Mouse (Mus musculus): ENCODE data around the gene Slc25a41. TPM values are rescaled to one million over a fixed set of nuclear protein-coding genes. Genes with fewer than 3 reads are reported as not detected.

Slc25a41 gene
- total RNA-seq, 2 experiments from 2014 or later = not detected

DNA sequence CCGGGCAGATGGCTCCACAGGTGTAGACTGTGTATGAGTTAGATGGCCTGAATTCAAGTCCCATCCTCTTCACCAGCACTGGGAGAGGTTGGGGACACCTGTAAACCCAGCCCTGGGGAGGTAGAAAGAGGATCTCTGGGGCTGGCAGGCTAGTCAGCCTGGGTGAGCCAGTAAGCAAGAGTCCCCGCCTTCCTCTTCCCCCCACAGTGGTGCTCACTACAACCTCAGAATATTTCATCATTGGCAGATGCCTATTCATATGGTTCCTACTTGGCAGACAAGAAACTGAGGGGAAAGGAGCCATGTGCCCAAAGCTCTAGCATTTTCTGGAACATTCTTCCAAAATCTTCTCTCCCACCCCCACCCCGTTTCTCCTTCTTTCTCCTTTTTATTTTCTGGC is 7.4 kb upstream of the Slc25a41 start:
- no peak for DNase-seq
- intact Hi-C loops (cut with DNase I) = no loop called here

DNA sequence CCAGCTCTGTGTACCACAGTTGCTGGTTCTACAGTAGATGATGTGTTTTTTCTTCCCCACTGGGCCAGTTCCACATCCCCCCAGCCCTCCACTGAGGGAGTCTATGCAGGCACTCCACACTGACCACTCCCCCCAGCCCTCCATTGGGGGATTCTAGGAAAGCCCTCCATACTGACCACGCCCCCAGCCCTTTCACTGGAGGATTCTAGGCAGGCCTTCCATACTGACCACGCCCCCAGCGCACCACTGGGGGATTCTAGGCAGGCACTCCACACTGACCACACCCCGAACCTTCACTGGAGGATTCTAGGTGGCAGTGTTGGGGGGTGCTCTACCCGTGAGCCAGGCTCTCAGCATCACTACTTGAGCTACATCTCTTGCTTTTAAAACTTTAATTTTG is 6.0 kb upstream of the Slc25a41 start:
- intact Hi-C loops (cut with DNase I) = no loop called here
- peak; percentile 29 for DNase-seq

- intact Hi-C loops (cut with DNase I) = no loop called here
Measured at GRCm38 (mm10) chr17:57038978-57039377, 2.5 kb downstream of the Slc25a41 start.

DNA sequence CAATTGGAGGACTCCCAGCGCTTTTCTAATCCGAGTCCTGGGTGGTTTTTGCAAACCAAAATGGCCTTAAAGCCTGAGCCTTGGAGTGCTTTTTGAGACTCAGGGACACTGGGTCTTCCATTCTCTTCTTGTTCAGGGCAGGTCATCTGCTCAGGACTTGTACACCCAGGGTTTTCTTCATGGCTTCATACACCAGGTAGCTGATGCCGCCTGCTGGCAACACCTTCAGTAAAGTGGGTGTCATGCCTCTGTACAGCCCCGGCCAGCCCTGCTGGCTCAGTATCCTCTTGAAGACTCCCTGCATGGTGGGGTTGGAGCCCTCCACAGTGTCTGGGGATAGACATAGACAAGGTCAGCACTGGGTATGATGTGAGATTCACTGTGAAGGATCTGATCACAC is 8.6 kb downstream of the Slc25a41 start:
- intact Hi-C loops (cut with DNase I) = no loop called here
- no peak for DNase-seq

More at GRCm38 (mm10) chr17:57038978-57039377, 2.5 kb downstream of the Slc25a41 start:
- no peak for DNase-seq

- DNase-seq = peak; percentile 93
- intact Hi-C loops (cut with DNase I) = no loop called here
Measured at GRCm38 (mm10) chr17:57031661-57032420, 9.6 kb downstream of the Slc25a41 start.

GRCm38 (mm10) chr17:57030931-57031660 is 10.4 kb downstream of the Slc25a41 start, which contains the start of gene Khsrp:
Gene Khsrp, minus strand, starts transcription at chr17:57031522.
- intact Hi-C loops (cut with DNase I) = no loop called here
- DNase-seq = peak; percentile 99

DNA sequence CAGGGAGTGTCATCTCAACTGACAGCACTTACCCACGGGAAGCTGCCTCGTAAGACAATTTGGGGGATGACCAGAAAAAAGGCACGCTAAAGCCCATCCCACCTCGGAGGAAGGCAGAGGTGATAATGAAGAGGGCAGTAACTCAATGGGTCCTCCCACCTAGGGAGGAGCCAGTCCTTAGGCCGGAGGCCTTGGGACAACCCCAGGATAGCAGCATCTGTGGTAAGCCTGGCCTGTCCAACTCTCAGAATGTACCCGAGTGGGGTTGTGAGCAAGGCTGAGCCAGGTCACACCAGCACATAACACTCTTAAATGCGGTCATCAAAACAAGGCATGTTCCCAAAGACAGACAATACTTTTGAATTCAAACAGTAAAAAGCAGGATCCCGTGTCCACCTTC is 11.8 kb downstream of the Slc25a41 start:
- no peak for DNase-seq
- intact Hi-C loops (cut with DNase I) = no loop called here

DNA sequence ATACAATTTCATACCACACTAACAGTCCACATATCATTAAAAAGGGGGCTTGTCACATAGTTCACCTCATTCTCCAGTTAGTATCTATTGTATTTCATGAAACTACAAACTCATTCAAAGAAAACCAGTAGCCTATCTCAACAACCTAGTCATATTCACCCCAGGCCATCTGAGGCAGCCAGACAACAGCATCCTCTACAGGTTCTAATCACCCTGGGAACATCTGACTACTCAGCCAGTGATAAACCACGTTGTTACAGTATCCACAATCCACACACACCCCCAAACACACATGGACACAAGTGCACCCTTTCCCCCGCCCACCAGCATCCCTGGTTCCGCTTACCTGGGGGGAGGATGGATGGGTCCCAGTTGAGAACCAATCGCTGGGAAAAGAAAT is 14.0 kb downstream of the Slc25a41 start:
- intact Hi-C loops (cut with DNase I) = no loop called here
- DNase-seq = no peak

- no peak for DNase-seq
- intact Hi-C loops (cut with DNase I) = no loop called here
Measured at GRCm38 (mm10) chr17:57020960-57021359, 20.5 kb downstream of the Slc25a41 start.

GRCm38 (mm10) chr17:57019693-57020092 is 21.8 kb downstream of the Slc25a41 start:
- no peak for DNase-seq
- intact Hi-C loops (cut with DNase I) = no loop called here

DNA sequence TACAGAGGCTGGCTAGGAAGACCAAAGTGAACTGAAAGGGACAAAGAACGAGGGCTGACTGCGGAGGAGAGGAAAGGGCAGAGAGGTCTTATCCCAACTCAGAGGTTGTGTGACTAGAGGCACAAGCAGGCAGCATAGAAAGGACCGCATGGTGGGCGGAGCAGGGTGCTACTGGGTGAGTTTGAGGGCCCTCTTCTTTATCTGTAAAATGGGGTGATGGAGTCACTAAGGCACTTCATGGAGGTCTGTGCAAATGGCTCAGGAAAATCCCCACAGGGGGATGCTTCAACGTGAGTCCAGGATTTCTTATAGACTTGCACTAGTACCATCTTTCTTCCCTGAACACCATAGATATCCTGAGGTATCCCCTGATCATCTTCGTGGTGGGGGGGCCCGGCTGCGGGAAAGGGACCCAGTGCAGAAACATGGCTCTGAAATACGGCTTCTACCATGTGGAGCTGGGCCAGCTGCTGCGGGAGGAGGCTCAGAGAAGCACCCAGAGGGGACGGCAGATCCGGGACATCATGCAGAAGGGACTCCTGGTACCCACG is 29.1 kb downstream of the Slc25a41 start:
- no peak for DNase-seq
- intact Hi-C loops (cut with DNase I) = no loop called here

- intact Hi-C loops (cut with DNase I) = no loop called here
- peak; percentile 98 for DNase-seq
Measured at GRCm38 (mm10) chr17:57011236-57012141, 30.0 kb downstream of the Slc25a41 start, which contains the start of the genes Gtf2f1 and Gm17949. Gene Gtf2f1, minus strand, starts transcription at chr17:57011288. Gene Gm17949, plus strand, starts transcription at chr17:57011469.

DNA sequence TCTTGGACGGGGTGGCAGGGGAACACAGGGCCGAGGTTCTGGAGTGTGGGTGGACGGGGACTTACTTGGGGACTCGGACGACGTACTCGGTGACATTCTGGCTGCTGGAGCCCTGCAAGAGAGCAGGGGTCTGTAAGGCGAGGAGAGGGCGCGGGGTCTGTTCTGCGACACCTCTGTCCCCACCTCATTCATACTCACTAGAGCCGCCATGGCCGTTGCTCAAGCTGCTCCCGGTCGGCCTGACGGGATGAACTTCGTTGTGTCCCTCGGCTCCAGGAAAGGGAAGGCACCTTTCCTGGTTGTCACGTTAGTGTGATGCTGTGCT is 30.6 kb downstream of the Slc25a41 start:
- no peak for DNase-seq
- intact Hi-C loops (cut with DNase I) = no loop called here

DNA sequence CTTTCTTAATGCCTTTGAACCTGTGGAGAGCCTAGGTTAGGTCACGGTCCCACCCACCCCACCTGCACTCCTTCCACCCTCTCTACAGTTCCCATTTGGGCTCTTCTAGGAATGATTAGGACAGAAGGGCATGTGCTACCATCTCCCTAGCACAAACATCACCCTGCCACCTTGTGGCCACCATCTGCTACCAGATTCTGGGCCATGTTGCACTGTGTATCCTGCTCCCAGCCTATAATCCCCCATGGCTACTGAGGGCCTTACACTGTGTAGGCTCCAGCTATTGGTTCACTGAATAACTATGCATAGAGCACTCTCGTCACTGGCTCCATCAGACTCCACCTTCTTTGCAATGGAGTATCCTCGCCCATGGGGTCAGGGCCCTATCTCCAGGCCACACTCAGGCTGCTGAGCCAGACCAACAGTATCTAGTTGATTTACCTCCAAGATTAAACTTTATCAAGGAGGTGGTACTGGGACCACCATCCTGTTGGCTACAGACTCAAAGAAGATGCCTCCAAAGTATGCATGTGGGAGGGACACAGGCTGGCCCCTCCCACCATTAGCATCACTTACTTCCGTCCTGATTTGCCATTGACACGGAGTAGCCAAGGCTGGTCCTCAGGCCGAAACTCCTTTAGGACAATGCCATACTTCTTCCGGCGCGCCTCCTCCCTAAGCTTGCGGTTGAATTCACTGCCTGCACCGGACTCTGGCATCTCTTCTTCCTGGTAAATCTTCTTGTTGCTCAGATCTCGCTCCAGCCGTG is 34.1 kb downstream of the Slc25a41 start:
- intact Hi-C loops (cut with DNase I) = no loop called here
- no peak for DNase-seq

DNA sequence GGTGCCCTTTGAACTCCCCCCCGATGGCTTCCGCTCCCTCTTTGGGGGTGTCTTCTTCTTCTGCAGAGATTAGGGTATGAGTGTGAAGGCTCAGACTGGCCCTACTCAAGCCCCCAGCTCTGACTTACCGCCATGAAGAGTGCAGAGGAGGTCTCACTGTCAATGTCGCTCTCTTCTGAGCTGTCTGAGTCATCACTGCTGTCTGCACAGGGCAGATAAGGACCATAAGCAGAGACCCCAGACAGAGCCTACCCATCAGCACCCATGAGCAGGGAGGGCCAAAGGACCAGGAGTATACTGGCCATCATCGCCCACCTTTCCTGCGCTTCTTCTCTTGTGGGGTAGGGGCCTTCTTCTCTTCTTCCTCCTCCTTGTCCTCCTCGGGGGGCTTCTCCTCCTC is 37.5 kb downstream of the Slc25a41 start:
- DNase-seq = no peak
- intact Hi-C loops (cut with DNase I) = no loop called here

DNA sequence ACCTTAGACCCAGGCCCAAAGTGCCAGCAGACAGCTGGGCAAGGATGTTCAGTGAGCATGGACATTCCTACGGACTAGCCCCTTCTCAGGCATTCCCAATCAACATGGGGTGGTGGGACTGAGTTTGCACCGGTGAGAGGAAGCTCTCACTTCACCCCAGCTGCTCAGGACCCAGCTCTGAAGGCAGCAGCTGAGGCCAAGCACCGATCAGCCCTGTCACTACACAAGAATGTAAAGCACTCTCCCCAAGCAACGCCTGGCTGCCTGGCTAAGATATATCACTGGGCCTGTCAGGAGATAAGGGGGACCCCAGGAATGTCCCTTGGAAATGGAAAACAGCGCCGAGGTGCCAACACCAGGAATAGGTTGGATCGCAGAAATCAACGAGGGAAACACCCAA is 40.2 kb downstream of the Slc25a41 start:
- DNase-seq = no peak
- intact Hi-C loops (cut with DNase I) = no loop called here

- DNase-seq = no peak
- intact Hi-C loops (cut with DNase I) = no loop called here
Measured at GRCm38 (mm10) chr17:56999968-57000609, 41.4 kb downstream of the Slc25a41 start, which contains the start of gene Pspn. Gene Pspn, minus strand, starts transcription at chr17:57000018.

DNA sequence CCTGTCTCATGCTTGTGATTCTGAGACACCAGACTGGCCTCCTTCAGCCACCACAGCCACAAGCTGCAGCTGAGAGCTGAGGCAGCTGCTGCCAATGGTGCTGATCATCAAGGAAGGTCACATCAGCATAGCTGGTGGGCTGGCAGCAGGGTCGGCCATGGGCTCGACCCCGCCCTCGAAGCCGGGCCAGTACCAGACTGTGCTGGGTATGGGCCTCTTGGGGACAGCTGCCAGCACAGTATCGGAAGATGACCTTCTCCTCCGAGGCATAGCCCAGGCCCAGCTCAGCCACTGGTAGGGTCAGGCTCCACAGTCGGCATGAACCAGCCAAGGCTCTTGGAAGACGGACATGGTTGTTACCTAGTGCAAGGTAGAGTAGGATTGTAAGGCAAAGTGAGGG is 42.0 kb downstream of the Slc25a41 start:
- DNase-seq = no peak
- intact Hi-C loops (cut with DNase I) = no loop called here

DNA sequence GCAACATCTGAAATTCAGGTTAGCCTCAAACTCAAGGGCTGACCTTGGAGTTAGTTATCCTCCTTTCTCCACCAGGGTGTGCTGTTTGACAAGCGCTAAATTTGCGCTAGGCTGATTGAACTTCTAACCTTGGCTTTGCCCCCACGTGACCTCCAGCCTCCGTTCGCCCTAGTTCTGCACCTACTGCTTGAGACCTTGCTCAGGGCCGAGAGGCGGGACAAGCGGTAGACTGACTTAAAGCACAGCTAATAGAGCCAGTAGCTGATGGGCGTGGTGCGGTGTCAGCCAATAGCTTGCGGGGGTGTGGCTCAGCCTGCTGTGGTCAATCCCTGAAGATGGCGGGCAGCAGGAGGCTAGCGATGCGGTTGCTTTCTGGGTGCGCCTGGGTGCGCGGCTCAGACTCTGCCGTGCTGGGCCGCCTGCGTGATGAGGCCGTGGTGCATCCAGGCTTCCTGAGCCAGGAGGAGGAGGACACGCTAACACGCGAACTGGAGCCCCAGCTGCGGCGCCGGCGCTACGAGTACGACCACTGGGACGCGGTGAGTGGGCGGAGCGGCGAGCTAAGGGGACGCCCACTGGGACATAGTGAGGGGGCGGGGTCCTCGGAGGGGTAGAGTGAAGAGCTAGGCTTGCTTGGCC is 44.3 kb downstream of the Slc25a41 start, which contains the start of gene Alkbh7:
TSS of gene Alkbh7 (plus strand) at position 311 of the 639 bp plus-strand sequence.
- DNase-seq = peak; percentile 93
- intact Hi-C loops (cut with DNase I) = no loop called here
